Mouse (Mus musculus): ENCODE measurements at regions not wholly inside any gene's neighbourhood (a gene's known extent, or its start where the extent isn't known, plus 50 kb on each side); places are given as distances from the start of the nearest gene placed in this dataset.

DNA sequence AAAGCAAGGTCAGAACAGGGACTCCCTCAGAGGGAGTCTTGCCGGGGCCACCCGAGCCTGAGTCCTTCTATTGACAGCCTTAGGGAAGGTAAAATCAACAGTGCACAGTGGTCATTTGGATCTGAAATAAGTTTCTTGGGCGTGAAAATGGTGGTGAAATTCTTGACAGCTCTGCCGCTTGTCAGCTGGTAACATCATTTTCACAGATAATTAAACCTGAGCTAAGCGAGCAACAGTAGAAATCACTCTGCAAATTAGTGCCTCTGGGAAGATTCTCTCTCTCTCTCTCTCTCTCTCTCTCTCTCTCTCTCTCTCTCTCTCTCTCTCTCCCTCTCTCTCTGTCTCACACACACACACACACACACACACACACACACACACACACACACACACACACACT lies 123.4 kb upstream of the Tspan2 start:
- 43% methylated on average over 5 of the region's 5 CpGs for WGBS
- Histone ChIP-seq H3K4me3 (replicated peaks; ENCODE audit: extremely low read depth, low read depth, low read length) (no peak overlapping the region), H3K4me1 (ENCODE audit: control insufficient read depth, insufficient read depth, low read length) (no peaks in the 10 kb centered on the region)
- no peak for DNase-seq
- TF ChIP-seq CTCF (IDR thresholded peaks at IDR 0.05; ENCODE audit: insufficient read depth, low read length) (no peak), POLR2A (IDR thresholded peaks at IDR 0.05; ENCODE audit: borderline replicate concordance, extremely low read depth, low read depth, low read length) (no peak)

DNA sequence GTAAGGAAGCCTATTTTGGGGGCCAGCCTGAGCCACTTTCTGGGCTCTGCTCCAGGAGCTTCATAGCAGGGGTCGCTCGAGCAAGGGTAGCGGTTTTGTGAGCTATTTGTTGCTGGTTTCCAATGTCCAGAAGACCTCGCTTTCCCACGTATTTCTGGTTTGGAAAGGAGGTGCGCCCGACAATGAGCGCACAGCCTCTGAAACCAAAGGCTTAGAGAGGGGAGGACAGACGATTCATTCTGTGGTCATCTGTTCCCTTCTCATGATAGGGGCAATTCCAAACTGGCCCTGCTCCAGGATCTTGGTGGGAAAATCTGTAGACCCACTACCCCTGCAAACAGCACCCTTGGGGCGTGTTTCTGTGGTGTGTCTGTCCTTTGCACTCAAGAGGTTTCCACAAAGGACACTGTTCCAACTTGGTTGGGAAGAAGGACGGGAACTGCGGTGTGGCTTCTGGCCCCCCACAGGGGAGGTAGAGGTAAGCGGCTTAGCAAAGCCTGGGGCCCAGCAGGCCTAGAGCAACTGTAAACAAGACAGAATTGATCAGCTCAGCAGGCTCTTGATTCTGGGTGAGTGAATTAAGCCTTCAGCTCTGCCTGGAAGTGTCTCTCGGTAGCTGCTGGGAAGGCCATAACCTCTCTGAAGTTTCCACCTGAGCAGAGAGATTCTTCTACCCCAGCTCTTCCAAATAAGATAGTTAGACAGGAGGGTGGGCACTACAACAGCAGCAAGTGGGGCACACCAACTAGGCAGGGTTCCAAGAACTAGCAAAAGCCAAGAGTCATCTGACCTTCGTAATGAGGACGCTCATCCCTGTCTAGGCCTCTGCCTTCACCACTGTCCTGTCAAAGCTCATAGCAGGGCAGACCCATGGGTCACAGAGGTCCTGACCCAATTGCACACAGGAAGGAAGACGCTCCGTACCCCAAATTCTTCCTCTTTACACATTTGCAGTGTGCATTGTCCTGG lies 122.6 kb upstream of the Tspan2 start:
- no peak overlapping the region for H3K4me3 ChIP-seq (replicated peaks; ENCODE audit: extremely low read depth, low read depth, low read length)
- no peaks in the 10 kb centered on the region for H3K4me1 ChIP-seq (ENCODE audit: control insufficient read depth, insufficient read depth, low read length)
- no peak for TF ChIP-seq POLR2A (IDR thresholded peaks at IDR 0.05; ENCODE audit: borderline replicate concordance, extremely low read depth, low read depth, low read length)
- no peak for TF ChIP-seq CTCF (IDR thresholded peaks at IDR 0.05; ENCODE audit: insufficient read depth, low read length)
- WGBS: 64% methylated on average over 18 of the region's 18 CpGs
- DNase-seq: no peak

DNA sequence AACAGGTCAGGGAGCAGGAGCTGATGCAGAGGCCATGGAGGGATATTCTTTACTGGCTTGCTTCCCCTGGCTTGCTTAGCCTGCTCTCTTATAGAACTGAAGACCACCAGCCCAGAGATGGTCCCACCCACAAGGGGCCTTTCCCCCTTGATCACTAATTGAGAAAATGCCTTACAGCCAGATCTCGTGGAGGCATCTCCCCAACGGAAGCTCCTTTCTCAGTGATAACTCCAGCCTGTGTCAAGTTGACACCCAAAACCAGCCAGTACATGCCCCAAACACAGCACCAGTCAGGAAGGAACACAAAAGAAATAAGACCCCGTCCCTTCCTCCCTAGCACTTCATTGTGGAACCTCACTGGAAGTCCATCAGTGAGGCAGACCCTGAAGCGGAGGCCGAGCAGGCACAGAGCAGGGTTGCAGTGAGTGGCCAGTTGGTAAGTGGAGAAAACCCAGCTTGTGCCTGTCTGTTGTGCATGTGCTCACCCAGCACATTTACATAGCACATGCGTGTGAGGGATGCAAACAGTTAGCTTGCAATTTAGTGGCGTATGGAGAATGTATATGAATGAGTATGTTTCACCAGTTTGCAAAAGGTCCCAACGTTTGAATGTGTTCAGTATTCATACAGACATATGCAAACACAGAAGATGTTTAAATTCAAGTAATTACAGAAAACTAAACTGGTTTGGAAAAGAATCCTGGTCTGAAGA lies 114.5 kb upstream of the Tspan2 start:
- WGBS: 75% methylated on average over 8 of the region's 8 CpGs
- no peaks in the 10 kb centered on the region for H3K4me1 ChIP-seq (ENCODE audit: control insufficient read depth, insufficient read depth, low read length)
- no peak for TF ChIP-seq CTCF (IDR thresholded peaks at IDR 0.05; ENCODE audit: insufficient read depth, low read length)
- TF ChIP-seq POLR2A (IDR thresholded peaks at IDR 0.05; ENCODE audit: borderline replicate concordance, extremely low read depth, low read depth, low read length): no peak
- no peak overlapping the region for H3K4me3 ChIP-seq (replicated peaks; ENCODE audit: extremely low read depth, low read depth, low read length)
- no peak for DNase-seq

DNA sequence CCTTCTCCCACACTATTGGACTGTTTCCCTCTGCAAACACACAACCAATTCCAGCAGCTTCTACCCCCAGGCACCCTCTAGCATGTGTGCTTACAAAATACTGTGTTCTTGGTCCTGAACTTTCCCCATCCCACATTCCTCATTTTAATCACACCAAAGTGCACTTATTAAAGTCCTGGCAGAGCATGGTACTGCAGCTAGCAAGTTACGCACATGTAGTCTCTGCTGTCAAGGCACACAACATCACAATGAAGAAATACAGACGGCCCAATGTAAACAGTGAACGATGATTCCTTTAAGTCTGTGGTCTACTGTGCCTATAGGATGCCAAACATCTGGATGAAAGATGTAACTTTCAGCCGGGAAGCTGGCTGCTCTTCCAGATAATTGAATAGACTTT lies 98.3 kb upstream of the Tspan2 start:
- 55% methylated on average over 4 of the region's 4 CpGs for WGBS
- Histone ChIP-seq H3K4me3 (replicated peaks; ENCODE audit: extremely low read depth, low read depth, low read length) (no peak overlapping the region), H3K4me1 (ENCODE audit: control insufficient read depth, insufficient read depth, low read length) (no peaks in the 10 kb centered on the region)
- no peak for DNase-seq
- TF ChIP-seq CTCF (IDR thresholded peaks at IDR 0.05; ENCODE audit: insufficient read depth, low read length) (no peak), POLR2A (IDR thresholded peaks at IDR 0.05; ENCODE audit: borderline replicate concordance, extremely low read depth, low read depth, low read length) (no peak)

DNA sequence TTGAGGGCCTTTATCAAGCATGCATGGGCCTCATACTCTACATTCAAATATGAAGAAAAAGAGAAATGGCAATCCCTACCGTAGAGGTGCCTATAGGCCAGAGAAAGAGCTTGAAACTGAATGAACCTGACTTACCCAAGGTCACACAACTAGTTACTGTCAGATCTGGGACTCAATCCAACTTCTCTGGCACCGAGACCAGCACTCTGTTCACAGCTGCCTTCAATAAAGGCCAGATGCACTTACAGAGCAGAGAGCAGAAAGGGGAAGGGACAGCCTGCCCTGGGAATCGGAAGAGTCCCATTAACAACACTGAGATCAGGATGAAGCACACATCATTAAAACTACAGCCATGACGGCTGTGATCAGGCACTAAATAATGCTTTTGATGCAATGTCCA lies 97.7 kb upstream of the Tspan2 start:
- H3K4me1 ChIP-seq (ENCODE audit: control insufficient read depth, insufficient read depth, low read length): no peaks in the 10 kb centered on the region
- 74% methylated on average over 4 of the region's 4 CpGs for WGBS
- no peak for DNase-seq
- no peak overlapping the region for H3K4me3 ChIP-seq (replicated peaks; ENCODE audit: extremely low read depth, low read depth, low read length)
- TF ChIP-seq CTCF (IDR thresholded peaks at IDR 0.05; ENCODE audit: insufficient read depth, low read length) (no peak), POLR2A (IDR thresholded peaks at IDR 0.05; ENCODE audit: borderline replicate concordance, extremely low read depth, low read depth, low read length) (no peak)

DNA sequence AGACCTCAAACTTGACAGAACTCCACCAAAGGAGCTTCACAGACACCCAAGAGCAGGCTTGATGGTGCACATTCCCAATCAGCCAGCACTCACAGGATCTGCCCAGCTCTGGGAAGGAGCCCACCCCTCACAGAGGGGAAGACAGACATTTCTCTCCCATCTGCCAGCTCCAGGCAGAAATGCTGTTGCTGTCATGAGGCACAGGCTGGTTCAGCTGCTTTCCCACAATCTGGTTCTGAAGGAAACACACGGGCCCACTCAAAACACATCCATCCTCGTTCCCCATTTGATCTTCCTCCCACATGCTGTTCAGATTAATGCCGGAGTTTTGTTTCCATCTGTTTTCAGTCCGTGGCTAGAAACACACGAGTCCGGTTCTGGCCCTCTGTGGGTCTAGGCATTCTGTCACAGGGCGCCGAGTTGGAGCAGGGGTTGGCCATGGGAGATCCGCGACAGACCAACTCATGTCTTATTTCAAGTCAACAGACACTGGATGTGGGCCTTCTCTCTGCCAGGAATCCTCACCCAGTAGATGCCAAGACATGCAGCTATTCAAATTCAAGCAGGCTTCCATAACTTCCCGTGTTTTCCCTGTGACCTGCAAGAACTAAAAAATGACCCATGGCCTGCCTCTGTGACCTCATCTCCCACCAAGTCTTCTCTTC lies 89.9 kb upstream of the Tspan2 start:
- 78% methylated on average over 11 of the region's 11 CpGs for WGBS
- no peak for DNase-seq
- no peak overlapping the region for H3K4me3 ChIP-seq (replicated peaks; ENCODE audit: extremely low read depth, low read depth, low read length)
- TF ChIP-seq CTCF (IDR thresholded peaks at IDR 0.05; ENCODE audit: insufficient read depth, low read length): no peak
- TF ChIP-seq POLR2A (IDR thresholded peaks at IDR 0.05; ENCODE audit: borderline replicate concordance, extremely low read depth, low read depth, low read length): no peak
- no peaks in the 10 kb centered on the region for H3K4me1 ChIP-seq (ENCODE audit: control insufficient read depth, insufficient read depth, low read length)

DNA sequence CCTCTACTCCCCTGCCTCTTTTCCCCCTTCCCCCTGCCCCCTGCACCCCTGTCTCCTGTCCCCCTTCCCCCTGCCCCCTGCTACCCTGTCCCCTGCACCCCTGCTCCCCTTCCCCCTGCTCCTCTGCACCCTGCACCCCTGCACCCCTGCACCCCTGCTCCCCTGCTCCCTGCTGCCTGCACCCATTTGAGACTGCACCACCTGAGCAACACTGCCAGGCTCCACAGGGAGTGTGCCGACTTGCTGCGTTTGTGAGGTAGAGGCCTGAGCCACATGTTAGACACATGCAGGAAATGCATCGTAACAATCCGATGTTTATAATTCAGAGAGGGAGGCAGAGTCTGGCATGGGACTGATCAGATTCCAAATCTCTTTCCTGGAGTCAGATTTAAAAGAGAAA lies 85.9 kb upstream of the Tspan2 start:
- WGBS: 51% methylated on average over 4 of the region's 4 CpGs
- H3K4me1 ChIP-seq (ENCODE audit: control insufficient read depth, insufficient read depth, low read length): no peaks in the 10 kb centered on the region

DNA sequence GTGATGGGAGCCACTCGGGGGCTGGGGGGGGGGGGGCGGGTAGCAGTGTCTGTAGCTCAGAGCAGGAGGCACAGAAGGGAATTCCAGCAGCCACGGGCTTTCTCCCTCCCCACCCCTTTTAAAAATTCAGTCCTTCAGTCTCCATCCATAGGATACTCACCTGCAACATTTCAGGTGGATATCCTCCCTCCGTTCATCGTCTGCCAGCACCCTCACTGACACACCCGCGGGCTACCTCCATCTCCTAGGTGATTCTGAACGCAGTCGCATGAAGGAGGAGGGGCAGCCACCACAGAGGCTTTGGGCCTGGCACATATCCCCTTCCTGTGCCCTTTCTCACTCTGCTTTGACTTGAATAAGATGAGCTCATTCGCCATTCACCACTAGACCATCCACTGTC lies 79.4 kb upstream of the Tspan2 start:
- Histone ChIP-seq H3K4me3 (replicated peaks; ENCODE audit: extremely low read depth, low read depth, low read length) (no peak overlapping the region), H3K4me1 (ENCODE audit: control insufficient read depth, insufficient read depth, low read length) (no peaks in the 10 kb centered on the region)
- no peak for TF ChIP-seq CTCF (IDR thresholded peaks at IDR 0.05; ENCODE audit: insufficient read depth, low read length)
- no peak for TF ChIP-seq POLR2A (IDR thresholded peaks at IDR 0.05; ENCODE audit: borderline replicate concordance, extremely low read depth, low read depth, low read length)
- 77% methylated on average over 10 of the region's 10 CpGs for WGBS
- no peak for DNase-seq

More for the DNA sequence above, 85.9 kb upstream of the Tspan2 start:
- DNase-seq: no peak
- no peak overlapping the region for H3K4me3 ChIP-seq (replicated peaks; ENCODE audit: extremely low read depth, low read depth, low read length)
- TF ChIP-seq CTCF (IDR thresholded peaks at IDR 0.05; ENCODE audit: insufficient read depth, low read length) (no peak), POLR2A (IDR thresholded peaks at IDR 0.05; ENCODE audit: borderline replicate concordance, extremely low read depth, low read depth, low read length) (no peak)

DNA sequence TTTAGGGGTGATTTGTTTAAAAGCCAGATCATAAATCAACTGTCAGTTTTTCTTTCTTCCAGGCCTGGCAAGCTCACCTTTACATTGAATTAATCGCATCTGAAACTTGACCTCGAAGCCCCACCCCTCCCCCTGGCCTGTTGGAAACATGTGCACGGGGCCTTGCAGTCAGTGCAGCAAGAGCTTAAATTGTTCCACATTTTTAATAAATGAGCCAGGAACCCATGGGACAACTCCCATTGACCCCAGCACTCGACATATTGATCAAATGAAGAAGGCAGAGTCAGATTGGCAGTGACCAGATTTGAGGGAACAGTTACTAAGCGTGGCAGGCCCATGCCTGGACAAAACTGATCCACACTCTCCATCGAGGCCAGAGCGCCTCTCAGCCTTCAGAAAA lies 77.2 kb upstream of the Tspan2 start:
- Histone ChIP-seq H3K4me1 (ENCODE audit: control insufficient read depth, insufficient read depth, low read length) (no peaks in the 10 kb centered on the region), H3K4me3 (replicated peaks; ENCODE audit: extremely low read depth, low read depth, low read length) (no peak overlapping the region)
- no peak for DNase-seq
- WGBS: 62% methylated on average over 7 of the region's 7 CpGs
- TF ChIP-seq POLR2A (IDR thresholded peaks at IDR 0.05; ENCODE audit: borderline replicate concordance, extremely low read depth, low read depth, low read length) (no peak), CTCF (IDR thresholded peaks at IDR 0.05; ENCODE audit: insufficient read depth, low read length) (no peak)
